Mouse (Mus musculus): ENCODE results near the gene Eme2. TPM values are rescaled to one million over a fixed set of nuclear protein-coding genes. Genes with fewer than 3 reads are reported as not detected.
"Not testable (repeated sequence)": the region's sequence is repeated elsewhere in the genome, so short reads cannot be mapped to it uniquely, and the experiment has no call there.

The Eme2 gene
- not detected in 2 replicates for polyA plus RNA-seq (2012; ENCODE audit: insufficient read depth, insufficient read length, low replicate concordance, missing spikeins)

GRCm38 (mm10) chr17:24894995-24895547 is at the start of gene Eme2, which contains the start of gene Mrps34:
Gene Eme2, minus strand, starts transcription at chr17:24895087.
Gene Mrps34, plus strand, starts transcription at chr17:24895116.
- Histone ChIP-seq H3K27ac (ENCODE audit: insufficient read depth, low read depth, low read length) (peak within 1 kb of the TSS; percentile 38; the same call in 1 of the 2 replicates), H3K4me1 (ENCODE audit: control insufficient read depth, insufficient read depth, low read length) (peaks cover 42% of the 10 kb centered on the region), H3K4me3 (ENCODE audit: insufficient read depth, low read depth, low read length) (peak within 1 kb of the TSS; percentile 66)
- TF ChIP-seq POLR2A (IDR thresholded peaks at IDR 0.05; ENCODE audit: insufficient read depth, low read depth, low read length) (peak; percentile 56; the same call in 1 of the 2 replicates), CTCF (IDR thresholded peaks at IDR 0.05; ENCODE audit: insufficient read depth, low read depth, low read length) (0 out of 2 replicates have a peak, but pooled peaks have one; percentile 2)
- WGBS = under 1% methylated on average over 62 of the region's 62 CpGs

DNA sequence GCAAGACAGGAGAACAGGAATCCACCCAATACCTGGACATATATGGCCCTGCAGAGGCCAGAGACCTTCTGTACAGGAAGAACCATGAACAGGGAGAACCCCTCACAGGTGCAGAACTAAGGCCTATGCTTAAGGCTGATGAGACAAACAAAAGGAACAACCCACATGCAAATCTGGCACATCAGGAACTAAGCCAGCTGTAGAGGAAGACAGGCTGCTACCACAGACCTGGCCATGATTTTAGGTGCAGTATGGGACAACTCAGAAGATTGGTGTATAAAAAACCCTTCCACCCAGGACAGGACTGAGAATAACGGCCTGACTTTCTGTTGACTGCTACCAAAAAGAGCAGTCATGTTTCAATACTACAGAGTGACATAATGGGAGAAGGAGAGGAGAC is 48.7 kb upstream of the Eme2 start:
- not testable (repeated sequence) for H3K4me3 ChIP-seq (ENCODE audit: insufficient read depth, low read depth, low read length); H3K4me1 ChIP-seq (ENCODE audit: control insufficient read depth, insufficient read depth, low read length); H3K27ac ChIP-seq (ENCODE audit: insufficient read depth, low read depth, low read length)
- 97% methylated on average over 1 of the region's 1 CpGs for WGBS

GRCm38 (mm10) chr17:24943036-24943435 is 48.1 kb upstream of the Eme2 start:
- Histone ChIP-seq H3K27ac (ENCODE audit: insufficient read depth, low read depth, low read length) (no peak overlapping the region), H3K4me1 (ENCODE audit: control insufficient read depth, insufficient read depth, low read length) (no peaks in the 10 kb centered on the region), H3K4me3 (ENCODE audit: insufficient read depth, low read depth, low read length) (no peak overlapping the region)
- no peak for TF ChIP-seq POLR2A (IDR thresholded peaks at IDR 0.05; ENCODE audit: insufficient read depth, low read depth, low read length)
- WGBS = 75% methylated on average over 7 of the region's 7 CpGs

- WGBS = 8% methylated on average over 2 of the region's 2 CpGs
- not testable (repeated sequence) for H3K4me1 ChIP-seq (ENCODE audit: control insufficient read depth, insufficient read depth, low read length); H3K4me3 ChIP-seq (ENCODE audit: insufficient read depth, low read depth, low read length); H3K27ac ChIP-seq (ENCODE audit: insufficient read depth, low read depth, low read length)
Measured at GRCm38 (mm10) chr17:24942453-24942852, 47.6 kb upstream of the Eme2 start.

GRCm38 (mm10) chr17:24937266-24937665 is 42.4 kb upstream of the Eme2 start:
- peak overlapping the region; percentile 69 for H3K4me3 ChIP-seq (ENCODE audit: insufficient read depth, low read depth, low read length)
- TF ChIP-seq CTCF (IDR thresholded peaks at IDR 0.05; ENCODE audit: insufficient read depth, low read depth, low read length) = no peak
- TF ChIP-seq POLR2A (IDR thresholded peaks at IDR 0.05; ENCODE audit: insufficient read depth, low read depth, low read length) = no peak
- 44% methylated on average over 6 of the region's 6 CpGs for WGBS
- peaks cover 5% of the 10 kb centered on the region; the same call in 1 of the 2 replicates for H3K4me1 ChIP-seq (ENCODE audit: control insufficient read depth, insufficient read depth, low read length)
- peak overlapping the region; percentile 77 for H3K27ac ChIP-seq (ENCODE audit: insufficient read depth, low read depth, low read length)

DNA sequence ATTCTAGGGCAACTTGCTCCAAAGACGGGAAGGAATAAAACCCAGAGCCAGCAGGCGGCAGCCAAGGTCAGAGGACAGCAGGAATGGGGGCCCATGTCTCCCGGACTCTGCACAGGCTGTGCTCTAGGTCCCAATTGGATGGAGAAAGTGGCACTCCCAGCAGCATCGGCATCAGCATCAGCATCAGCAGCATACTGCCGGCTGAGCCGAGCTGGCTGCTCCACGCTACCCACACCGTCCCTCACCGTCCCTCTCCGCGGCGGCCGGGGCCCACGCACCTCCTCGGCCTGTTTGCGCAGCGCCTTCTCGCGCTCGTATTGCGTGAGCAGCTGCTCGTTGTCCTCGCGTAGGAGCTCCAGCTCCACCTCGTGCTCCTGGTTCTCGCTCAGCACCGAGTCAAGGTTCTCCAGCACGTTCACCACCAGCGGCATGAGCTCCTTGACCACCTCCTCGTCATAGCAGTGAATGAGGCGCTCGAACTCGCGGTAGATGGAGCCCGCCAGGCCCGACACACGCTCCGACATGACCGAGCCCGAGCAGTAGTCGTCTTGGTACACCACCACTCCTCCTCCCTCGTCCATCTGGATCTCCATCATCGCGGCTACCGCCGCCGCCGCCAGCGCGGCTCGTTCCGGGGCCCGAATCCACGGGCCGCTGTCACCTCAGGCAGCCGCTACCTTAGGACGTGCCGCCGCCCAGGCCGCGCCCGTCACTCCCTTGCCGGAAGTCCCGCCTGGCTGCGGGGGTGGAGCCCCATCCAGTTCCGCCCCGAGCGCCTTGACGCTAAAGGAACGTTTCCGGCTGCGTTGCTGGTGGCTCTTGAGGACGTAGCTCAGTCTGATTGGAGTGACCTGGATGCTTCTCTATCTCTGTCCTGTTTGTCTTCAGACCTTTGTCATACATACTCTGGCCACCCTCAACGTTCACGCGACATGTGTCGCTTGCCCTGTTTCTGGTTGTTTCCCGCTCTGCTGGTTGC is 41.7 kb upstream of the Eme2 start, which contains the start of gene Mapk8ip3:
Gene Mapk8ip3, minus strand, starts transcription at position 719 of the 979 bp plus-strand sequence.
- H3K27ac ChIP-seq (ENCODE audit: insufficient read depth, low read depth, low read length) = peak within 1 kb of the TSS; percentile 77
- peaks cover 5% of the 10 kb centered on the region; the same call in 1 of the 2 replicates for H3K4me1 ChIP-seq (ENCODE audit: control insufficient read depth, insufficient read depth, low read length)
- H3K4me3 ChIP-seq (ENCODE audit: insufficient read depth, low read depth, low read length) = peak within 1 kb of the TSS; percentile 69
- WGBS = under 1% methylated on average over 78 of the region's 78 CpGs
- TF ChIP-seq CTCF (IDR thresholded peaks at IDR 0.05; ENCODE audit: insufficient read depth, low read depth, low read length) (no peak), POLR2A (IDR thresholded peaks at IDR 0.05; ENCODE audit: insufficient read depth, low read depth, low read length) (peak; percentile 77)

DNA sequence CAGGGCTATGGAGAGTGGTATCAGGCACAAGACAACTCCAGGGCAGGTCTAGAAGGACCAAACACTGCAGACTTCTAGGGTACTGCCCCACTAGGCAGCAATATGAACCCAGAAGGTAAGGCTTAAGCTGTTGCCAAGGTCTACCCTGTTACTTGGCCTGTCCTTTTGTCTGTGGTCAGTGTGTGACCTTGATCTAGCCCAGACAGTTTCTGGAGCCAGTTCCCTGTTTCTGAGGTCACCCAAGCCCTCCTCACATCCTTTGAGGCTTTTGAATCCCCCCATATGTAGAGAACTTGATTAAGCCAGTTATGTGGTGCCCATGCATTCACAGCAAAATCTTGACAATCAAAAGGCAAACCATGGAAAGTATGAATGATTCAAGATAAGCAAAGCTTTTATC is 40.8 kb upstream of the Eme2 start:
- no peak overlapping the region for H3K27ac ChIP-seq (ENCODE audit: insufficient read depth, low read depth, low read length)
- H3K4me1 ChIP-seq (ENCODE audit: control insufficient read depth, insufficient read depth, low read length) = peaks cover 5% of the 10 kb centered on the region; the same call in 1 of the 2 replicates
- no peak for TF ChIP-seq POLR2A (IDR thresholded peaks at IDR 0.05; ENCODE audit: insufficient read depth, low read depth, low read length)
- TF ChIP-seq CTCF (IDR thresholded peaks at IDR 0.05; ENCODE audit: insufficient read depth, low read depth, low read length) = no peak
- H3K4me3 ChIP-seq (ENCODE audit: insufficient read depth, low read depth, low read length) = peak overlapping the region; percentile 41

DNA sequence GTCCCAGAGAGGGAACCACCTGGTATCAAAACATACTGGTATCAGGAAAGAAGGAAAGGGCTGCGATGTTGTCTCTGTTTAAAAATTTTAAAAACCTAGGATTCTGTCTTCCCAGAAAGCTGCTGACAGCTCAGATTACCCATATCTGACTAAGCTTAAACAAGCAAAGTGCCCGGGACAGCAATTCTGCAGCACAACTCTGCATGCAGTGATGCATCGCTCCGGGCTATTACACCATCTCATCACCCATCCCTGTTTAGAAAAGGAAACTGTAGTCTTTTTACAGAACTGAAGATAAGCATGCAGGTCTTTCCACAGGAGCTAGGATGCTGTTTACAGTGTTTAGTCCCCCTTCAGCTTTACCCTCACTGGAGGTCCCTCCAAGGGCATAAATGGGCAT is 40.0 kb upstream of the Eme2 start:
- 50% methylated on average over 4 of the region's 4 CpGs for WGBS
- H3K4me3 ChIP-seq (ENCODE audit: insufficient read depth, low read depth, low read length) = peak overlapping the region; percentile 37; the same call in 1 of the 2 replicates
- H3K4me1 ChIP-seq (ENCODE audit: control insufficient read depth, insufficient read depth, low read length) = peaks cover 5% of the 10 kb centered on the region; the same call in 1 of the 2 replicates
- no peak for TF ChIP-seq CTCF (IDR thresholded peaks at IDR 0.05; ENCODE audit: insufficient read depth, low read depth, low read length)
- no peak for TF ChIP-seq POLR2A (IDR thresholded peaks at IDR 0.05; ENCODE audit: insufficient read depth, low read depth, low read length)
- H3K27ac ChIP-seq (ENCODE audit: insufficient read depth, low read depth, low read length) = no peak overlapping the region

- TF ChIP-seq POLR2A (IDR thresholded peaks at IDR 0.05; ENCODE audit: insufficient read depth, low read depth, low read length) (no peak), CTCF (IDR thresholded peaks at IDR 0.05; ENCODE audit: insufficient read depth, low read depth, low read length) (no peak)
- H3K27ac ChIP-seq (ENCODE audit: insufficient read depth, low read depth, low read length) = no peak overlapping the region
- H3K4me3 ChIP-seq (ENCODE audit: insufficient read depth, low read depth, low read length) = no peak overlapping the region
- peaks cover 5% of the 10 kb centered on the region; the same call in 1 of the 2 replicates for H3K4me1 ChIP-seq (ENCODE audit: control insufficient read depth, insufficient read depth, low read length)
- 56% methylated on average over 4 of the region's 4 CpGs for WGBS
Measured at GRCm38 (mm10) chr17:24933163-24933562, 38.3 kb upstream of the Eme2 start.

Data from olfactory bulb, adult 2 months (tissue).